Mouse (Mus musculus): ENCODE data around the gene Zfp148.

The Zfp148 gene

DNA sequence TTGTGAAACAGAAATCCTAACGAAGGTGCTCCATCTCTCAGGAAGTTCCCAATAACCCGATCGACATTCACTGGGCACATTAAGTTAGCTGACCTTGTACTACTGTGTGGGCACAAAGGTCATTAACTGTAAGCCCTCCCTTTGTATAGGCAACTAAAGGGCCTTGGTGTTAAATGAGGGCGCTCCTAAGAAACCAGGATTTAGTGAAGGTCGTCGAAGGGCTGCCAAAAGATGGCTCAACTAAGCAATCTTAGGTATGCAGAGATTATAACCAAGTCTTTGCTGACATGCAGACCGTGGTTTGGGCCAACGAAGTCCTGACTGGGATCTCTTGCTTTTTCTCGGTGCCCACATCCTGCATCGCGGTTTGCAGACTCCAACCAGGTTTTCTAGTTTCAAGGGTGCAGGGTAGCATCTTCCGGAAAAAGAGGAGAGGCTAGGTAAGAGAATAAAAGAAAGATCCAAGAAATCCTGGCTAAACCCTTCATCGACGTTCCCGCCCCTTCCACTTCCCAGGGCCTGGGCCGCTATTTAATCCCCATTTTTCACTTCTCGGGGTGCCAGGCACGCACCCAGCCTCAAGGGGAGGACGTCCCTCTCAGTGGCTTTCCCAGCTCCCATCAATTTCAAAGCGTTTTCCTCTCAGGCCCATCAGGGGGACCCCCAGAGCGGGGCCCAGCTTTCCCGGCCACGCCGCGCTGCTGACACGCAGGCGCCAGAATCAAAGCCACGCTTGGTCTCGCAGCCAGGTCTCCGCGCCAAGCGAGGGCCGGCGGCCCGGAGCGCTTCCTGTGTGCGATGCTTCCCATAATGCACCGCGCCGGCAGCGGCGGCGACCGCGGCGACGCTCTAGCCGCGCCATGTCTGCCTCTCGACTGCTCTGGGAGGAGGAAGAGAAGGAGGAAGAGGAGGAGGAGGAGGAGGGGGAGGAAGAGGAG is at the start of gene Zfp148:
Gene Zfp148 (plus strand): TSS at position 893 of the 938 bp plus-strand sequence.
- DNase-seq (ENCODE audit: low read depth, low spot score), result peak; percentile 91

GRCm38 (mm10) chr16:33333015-33333414 is 47.6 kb upstream of the Zfp148 start:
- no peak for DNase-seq (ENCODE audit: low read depth, low spot score)

- peak; percentile 40 for DNase-seq (ENCODE audit: low read depth, low spot score)
These were observed 43.5 kb upstream of the Zfp148 start for GRCm38 (mm10) chr16:33337177-33337576.

- no peak for DNase-seq (ENCODE audit: low read depth, low spot score)
These were observed 43.0 kb upstream of the Zfp148 start for GRCm38 (mm10) chr16:33337681-33338080.

GRCm38 (mm10) chr16:33338492-33338891 is 42.1 kb upstream of the Zfp148 start:
- DNase-seq (ENCODE audit: low read depth, low spot score), result no peak

- no peak for DNase-seq (ENCODE audit: low read depth, low spot score)
These were observed 41.2 kb upstream of the Zfp148 start for GRCm38 (mm10) chr16:33339476-33339875.

DNA sequence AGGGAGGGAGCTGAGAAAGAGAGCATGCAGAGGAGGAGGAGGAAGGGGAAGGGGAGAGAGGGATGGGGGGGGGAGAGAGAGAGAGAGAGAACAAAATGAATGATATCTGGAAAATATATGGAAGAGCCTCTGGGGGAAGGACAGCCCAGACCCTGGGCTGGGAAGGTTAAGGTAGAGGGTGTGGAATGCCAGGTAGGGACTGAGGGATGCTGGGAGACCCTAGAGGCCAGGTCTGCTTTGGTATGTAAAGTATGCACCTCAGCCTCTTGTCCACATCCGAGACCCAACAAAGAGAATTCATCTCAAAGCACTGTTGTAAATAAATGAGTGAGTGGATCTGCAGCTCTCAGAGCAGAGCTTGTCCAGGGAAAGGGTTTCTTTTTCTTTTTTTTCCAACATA is 38.3 kb upstream of the Zfp148 start:
- DNase-seq (ENCODE audit: low read depth, low spot score), result no peak

- DNase-seq (ENCODE audit: low read depth, low spot score), result no peak
These were observed 37.5 kb upstream of the Zfp148 start for GRCm38 (mm10) chr16:33343106-33343505.

DNA sequence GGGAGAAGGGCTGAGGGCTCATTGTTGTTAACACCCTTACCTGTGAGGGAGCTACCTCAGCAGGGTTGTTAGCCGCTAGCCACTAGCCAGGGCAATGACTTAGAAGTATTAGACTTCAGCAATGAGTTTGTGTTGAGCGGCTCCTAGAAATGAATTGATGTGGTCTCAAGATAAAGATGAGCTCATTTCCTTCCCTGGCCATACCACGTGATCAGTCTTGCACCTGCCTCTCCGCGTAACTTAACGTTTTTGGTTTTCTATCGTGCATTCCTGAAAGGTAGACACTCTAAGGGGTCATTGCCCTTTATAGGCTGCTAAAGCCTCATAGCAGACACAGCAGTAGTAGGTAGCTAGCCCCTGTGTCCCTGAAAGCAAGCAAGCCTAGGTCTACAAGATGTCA is 37.0 kb upstream of the Zfp148 start:
- no peak for DNase-seq (ENCODE audit: low read depth, low spot score)

- no peak for DNase-seq (ENCODE audit: low read depth, low spot score)
These were observed 36.3 kb upstream of the Zfp148 start for GRCm38 (mm10) chr16:33344379-33344778.

GRCm38 (mm10) chr16:33344875-33345274 is 35.8 kb upstream of the Zfp148 start:
- DNase-seq (ENCODE audit: low read depth, low spot score), result no peak

- no peak for DNase-seq (ENCODE audit: low read depth, low spot score)
These were observed 34.3 kb upstream of the Zfp148 start for GRCm38 (mm10) chr16:33346376-33346775.

- DNase-seq (ENCODE audit: low read depth, low spot score), result no peak
These were observed 33.5 kb upstream of the Zfp148 start for GRCm38 (mm10) chr16:33347134-33347533.

- no peak for DNase-seq (ENCODE audit: low read depth, low spot score)
These were observed 22.8 kb upstream of the Zfp148 start for GRCm38 (mm10) chr16:33357805-33358204.

DNA sequence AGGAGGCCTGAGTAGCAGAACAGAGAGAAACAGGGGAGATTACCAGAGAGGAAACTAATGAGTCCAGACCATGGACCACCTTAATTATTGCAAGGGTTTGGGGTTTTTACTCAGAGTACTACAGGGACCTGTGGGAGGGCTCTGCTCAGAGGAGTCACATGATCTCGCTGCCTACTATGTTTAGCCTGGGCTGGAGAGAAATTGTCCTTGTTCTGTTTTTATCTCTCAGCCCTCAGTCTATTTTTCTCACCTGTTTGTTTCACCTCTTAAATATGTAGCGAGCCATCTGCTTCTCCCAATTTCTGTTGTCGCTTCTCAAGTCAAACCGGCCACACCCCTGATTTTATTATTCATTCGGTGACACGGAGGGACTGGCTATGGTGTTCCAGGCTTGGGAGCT is 14.9 kb upstream of the Zfp148 start:
- no peak for DNase-seq (ENCODE audit: low read depth, low spot score)

- no peak for DNase-seq (ENCODE audit: low read depth, low spot score)
These were observed 12.0 kb upstream of the Zfp148 start for GRCm38 (mm10) chr16:33368632-33369031.

GRCm38 (mm10) chr16:33370836-33371235 is 9.8 kb upstream of the Zfp148 start:
- DNase-seq (ENCODE audit: low read depth, low spot score), result no peak

DNA sequence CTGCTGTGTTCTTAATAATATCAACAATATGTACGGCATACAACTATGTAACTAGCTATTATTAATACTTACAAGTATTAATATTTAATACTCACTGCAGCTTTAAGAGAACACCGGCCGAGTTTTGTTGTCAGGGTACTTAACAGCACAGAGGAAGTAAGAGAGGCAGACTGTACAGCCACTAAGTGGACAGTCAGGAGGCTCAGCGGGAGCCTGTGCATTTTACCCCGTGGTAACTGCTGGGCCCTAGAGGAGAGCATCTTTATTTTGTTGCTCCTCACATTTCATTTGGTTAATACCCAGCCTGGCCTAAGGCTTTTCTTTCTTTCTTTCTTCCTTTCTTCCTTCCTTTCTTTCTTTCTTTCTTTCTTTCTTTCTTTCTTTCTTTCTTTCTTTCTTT is 8.0 kb upstream of the Zfp148 start:
- no peak for DNase-seq (ENCODE audit: low read depth, low spot score)

GRCm38 (mm10) chr16:33373326-33373725 is 7.3 kb upstream of the Zfp148 start:
- DNase-seq (ENCODE audit: low read depth, low spot score), result no peak

- no peak for DNase-seq (ENCODE audit: low read depth, low spot score)
These were observed 4.4 kb upstream of the Zfp148 start for GRCm38 (mm10) chr16:33376266-33376665.

- DNase-seq (ENCODE audit: low read depth, low spot score), result no peak
These were observed 1.3 kb upstream of the Zfp148 start for GRCm38 (mm10) chr16:33379219-33379943.

- DNase-seq (ENCODE audit: low read depth, low spot score), result peak; percentile 7
These were observed 412 bp downstream of the Zfp148 start for GRCm38 (mm10) chr16:33380882-33381613.

All from skeletal muscle tissue, adult 2 months (tissue).